Mouse (Mus musculus) urinary bladder, postnatal 10 days (tissue): ENCODE measurements around the gene Pkhd1.

Source experiments
- DNase-seq: peaks from one replicate; pipeline ENCODE4 v3.0.0; 2022; ENCODE audit warnings: low spot score

Gene Pkhd1

DNA sequence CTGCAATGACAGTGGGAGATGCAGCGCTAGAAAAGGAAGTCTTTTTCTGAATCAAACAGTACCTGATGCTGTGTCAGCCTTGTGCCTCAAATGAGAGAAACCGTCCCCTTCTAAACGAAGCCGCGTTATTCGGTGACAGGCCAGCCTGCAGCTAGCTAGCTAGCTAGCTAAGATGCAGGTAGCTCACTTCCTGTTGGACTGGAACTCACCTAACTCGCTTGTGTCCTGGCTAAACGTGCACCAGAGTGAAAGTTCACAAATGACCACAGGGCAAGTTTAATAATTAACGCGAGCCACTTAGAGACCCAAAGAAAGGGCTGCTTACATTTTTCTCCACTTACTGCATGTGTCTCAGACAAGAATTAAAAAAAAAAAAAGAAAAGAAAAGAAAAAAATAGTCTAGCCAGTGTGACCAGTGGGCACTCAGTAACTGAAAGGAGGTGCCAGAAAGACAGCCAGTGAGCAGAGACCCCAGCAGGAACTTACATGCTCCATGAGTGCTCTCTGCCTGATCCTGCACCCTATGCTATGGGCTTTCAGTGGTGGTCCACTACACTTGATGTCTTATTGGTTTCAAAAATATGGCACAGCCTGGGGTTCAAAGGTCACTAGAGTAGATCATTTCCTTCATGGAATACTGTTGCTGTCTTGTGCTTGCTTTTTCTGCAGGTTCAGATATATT, at the start of gene Pkhd1:
Pkhd1 (minus strand) TSS at position 216 of the 682 bp plus-strand sequence.
- DNase-seq, result no peak

DNA sequence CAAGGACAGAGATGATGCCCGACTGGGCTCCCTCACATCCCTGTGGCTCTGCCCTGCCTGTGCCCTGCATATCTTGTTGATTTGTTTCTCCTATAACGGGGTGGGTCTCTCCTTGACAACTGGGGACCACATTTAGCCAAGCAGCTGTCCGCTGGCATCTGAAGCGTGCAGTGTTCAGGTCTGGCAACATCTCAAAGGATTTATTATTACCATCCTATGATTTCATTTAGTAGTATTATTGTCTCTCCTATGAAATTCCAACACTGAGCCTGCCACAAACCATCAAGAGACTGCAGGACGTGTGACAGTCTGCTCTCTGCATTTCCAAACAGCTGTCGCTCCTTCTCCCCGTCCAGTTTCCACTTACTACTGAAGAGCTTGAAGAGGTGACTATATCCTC, 49.7 kb upstream of the Pkhd1 start:
- DNase-seq, result no peak

GRCm38 (mm10) chr1:20666233-20666632, 48.4 kb upstream of the Pkhd1 start:
- no peak for DNase-seq

DNA sequence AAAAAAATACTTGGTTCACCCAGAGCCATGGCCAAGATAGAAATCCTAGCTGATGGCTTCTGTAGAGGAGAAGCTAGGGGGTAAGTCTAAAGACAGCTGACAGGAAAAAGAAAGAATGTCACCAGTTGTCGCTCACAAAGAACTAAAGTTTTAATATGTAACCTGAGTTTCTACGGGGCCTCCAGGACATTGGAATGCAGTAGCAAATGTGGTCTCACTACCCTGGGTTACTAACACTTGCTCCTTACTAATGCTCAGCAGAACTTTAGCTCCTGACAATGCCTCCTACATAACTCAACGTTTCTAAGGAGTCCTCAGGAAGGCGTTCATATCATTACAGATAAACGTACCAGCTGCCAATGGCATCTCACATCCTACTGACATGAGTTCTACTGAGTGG, 37.2 kb upstream of the Pkhd1 start:
- DNase-seq, result no peak

- no peak for DNase-seq
These were observed 35.9 kb upstream of the Pkhd1 start for GRCm38 (mm10) chr1:20653513-20654506.

GRCm38 (mm10) chr1:20634856-20635255, 17.0 kb upstream of the Pkhd1 start:
- DNase-seq, result no peak

- DNase-seq, result no peak
These were observed 15.5 kb upstream of the Pkhd1 start for GRCm38 (mm10) chr1:20633276-20633869.

DNA sequence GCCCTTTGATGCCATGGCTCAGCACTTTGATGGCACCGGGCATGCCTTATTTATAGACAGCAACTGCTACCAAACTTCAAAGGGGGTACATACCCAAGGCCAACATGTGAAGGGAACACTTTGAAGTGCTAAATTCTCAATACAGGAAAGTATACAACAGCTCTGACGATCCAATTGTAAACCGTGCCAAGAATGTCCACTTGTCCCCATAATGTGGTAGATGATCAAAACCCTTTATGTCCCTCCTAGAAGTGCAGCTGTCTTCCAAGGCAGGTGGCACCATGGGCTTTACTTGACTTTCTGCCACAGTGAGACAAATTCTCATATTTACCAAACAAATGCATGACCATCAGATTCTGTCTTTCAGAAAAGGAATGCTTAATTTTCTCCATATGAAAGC, 6.7 kb upstream of the Pkhd1 start:
- no peak for DNase-seq

DNA sequence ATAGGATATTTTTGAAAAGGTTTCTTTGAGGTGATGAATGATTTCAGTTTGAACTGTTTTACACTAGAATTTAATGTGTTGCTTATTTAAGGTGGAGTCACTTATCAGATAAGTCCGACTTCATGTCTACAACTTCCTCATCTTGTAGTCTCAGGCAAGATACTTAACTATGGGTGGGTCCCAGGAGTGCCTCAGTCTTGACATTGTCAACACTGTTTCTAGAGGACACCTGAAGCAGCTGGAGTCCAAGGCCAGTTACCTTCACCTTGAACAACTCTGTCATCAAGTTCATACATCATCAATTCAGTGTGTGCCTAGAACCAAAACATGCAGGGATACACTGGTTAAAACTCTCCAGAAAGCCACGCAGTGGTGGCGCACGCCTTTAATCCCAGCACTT, 5.5 kb upstream of the Pkhd1 start:
- no peak for DNase-seq

- DNase-seq, result no peak
These were observed 2.7 kb upstream of the Pkhd1 start for GRCm38 (mm10) chr1:20620611-20621010.

DNA sequence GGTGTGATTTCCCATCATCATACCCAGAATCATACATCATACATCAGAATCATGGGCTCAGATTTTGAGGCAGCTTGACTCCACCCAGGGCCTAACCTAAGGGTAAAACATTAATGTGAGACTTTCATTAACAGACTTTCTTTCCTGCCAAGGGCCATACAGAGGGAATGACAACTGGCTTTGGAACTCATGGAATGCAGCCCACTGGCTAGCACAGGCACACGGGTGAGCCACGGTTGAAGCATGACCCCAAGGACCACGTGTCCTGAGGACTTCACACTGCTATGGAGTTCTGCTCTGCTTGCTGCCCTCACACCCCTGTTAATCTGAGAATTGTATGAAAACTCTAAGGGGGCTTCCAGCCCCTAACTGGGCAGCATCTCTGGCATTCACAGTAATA, 1.5 kb upstream of the Pkhd1 start:
- no peak for DNase-seq

- DNase-seq, result no peak
These were observed 5.2 kb downstream of the Pkhd1 start for GRCm38 (mm10) chr1:20612643-20613042.

DNA sequence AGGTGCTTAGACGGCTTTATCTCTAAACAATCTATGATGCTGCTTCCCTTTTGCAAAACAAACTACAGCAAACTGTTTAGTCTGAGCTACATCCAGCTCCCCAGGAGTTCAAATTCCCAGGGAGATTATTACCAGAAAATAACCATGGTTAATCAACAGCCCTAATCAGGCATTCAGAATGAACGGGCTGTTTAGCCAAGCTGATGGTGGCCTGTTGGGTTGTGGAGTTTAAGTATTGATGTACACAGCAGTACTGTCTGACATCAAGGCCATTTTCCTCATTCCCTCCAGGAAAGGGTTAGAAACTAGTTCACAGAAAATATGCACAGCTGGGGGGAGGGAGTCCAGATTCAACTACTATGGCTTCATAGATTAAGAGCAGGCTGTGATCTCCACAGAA, 12.4 kb downstream of the Pkhd1 start:
- DNase-seq, result no peak

DNA sequence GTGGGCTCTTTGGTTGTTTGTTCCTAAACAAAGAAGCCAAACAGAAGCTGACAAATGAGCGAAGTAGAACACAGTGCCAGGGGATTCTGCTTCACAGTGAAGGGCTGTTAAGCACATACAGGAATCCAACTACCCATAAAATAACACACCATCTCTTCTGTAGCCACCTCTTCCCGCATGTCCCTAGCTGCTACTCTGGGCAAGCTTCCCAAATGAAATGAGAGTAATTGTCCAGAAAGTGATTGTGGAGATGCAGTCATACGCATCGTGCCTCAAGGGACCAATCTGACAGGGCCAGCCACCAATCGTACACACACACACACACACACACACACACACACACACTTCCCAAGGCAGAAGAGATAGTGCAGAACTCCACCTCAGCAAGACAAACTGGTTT, 27.4 kb downstream of the Pkhd1 start:
- DNase-seq, result no peak

DNA sequence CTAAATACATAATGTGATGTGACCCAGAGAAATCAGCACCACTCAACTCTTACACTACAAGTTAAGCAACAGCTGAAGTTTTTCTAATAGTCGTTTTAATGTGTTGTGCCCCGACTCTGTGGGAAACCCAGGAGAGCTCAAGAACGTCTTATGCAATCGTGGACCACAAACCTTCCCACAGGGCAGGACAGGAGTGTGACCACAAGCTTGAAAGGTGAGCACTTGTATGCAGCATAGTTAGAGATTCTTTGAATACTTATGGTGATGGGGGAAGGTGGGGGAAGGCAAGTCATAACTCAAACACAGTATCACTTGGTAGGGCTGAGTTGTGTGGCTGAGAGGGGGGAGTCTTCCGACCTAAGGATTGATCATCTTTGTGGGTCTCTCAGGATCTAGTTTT, 46.4 kb downstream of the Pkhd1 start:
- no peak for DNase-seq

DNA sequence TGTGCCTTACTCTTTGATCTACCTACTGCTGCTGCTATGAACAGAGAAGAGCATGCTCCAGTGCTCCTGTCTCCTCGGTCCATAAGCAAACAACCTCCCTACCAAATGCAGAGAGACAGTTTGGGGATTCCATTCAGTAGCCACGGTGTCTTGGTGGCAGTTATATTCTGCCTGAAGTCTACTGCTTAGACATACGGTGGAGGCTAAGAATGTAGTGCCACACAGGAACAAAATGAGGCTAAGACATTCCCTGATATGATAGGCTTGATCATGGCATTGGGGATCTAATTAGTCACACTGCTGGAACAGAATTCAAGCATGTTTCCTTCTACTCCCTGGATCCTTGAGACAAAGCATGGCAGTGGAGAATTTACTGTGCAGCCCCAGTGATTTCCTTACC, 48.4 kb downstream of the Pkhd1 start:
- DNase-seq, result no peak

DNA sequence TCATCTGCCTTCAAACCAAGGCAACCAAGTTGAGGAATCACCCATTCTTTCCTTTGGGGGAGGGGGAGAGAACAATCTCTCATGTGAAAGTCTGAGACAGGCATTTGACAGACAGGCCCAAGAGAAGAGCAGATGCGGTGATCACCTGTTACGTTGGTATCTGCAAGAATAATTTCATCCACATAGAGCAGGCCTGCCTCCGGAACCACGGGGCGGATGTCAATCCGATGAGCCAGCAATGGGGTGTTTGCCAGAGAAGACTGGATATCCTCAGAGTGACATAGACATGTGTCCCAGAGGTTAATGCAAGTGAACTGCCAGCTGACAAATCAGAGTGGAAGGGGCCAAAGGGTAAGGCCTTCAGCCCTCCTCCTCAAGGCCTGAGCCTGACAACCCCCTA, 59.4 kb downstream of the Pkhd1 start:
- no peak for DNase-seq

- no peak for DNase-seq
These were observed 63.5 kb downstream of the Pkhd1 start for GRCm38 (mm10) chr1:20554398-20554797.

DNA sequence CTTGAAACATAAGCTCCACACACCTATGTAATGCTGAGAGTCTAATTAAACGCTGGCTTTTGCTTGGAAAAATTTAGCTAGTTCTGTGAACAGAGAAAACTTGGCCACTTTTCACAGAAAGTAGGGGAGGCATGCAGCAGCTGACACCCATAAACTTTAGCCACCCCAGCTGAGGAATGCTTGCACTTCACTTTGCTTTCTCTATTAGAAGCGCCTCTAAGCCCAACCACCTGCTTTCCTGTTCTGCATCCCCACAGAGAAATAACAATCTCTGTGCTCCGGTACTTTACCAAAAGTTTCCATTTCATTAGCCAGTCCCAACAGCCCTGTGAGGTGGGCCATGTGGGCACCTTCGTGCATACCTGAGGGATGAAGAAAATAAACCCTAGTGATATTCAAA, 66.5 kb downstream of the Pkhd1 start:
- DNase-seq, result no peak

- no peak for DNase-seq
These were observed 73.3 kb downstream of the Pkhd1 start for GRCm38 (mm10) chr1:20544526-20544925.

DNA sequence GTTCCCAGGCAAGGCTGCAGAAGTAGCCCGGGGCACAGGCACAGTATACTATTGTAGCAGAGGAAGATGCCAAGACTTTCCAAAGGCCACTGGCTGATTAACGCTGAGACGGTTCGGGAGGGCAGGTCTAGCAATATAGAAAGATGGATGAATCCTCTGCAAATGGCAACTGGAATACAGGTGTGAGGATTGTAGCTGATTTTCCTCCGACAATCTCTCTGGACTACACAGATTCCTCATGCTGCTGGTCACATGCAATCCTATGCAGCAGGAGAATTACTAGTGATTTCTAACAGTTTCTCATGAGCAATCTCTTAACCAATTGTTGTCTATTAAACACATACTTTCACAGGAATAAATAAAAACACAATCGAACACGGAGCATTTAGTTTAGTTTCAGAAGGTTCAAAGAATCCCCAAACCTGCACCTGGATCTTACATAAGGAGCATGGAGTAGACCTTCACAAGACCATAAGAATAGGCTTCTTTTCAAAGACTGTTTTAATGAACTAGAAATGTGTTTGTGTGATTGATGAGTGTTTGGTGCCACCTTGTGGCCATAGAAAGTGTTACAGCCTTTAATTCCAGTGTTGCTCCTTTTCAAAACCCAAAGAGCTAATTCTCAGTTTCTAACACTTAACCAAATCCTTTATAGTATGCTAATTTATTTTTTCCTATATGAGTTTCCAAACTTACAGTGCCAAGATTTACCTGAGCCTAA, 104.3 kb downstream of the Pkhd1 start:
- DNase-seq, result no peak

- DNase-seq, result no peak
These were observed 118.9 kb downstream of the Pkhd1 start for GRCm38 (mm10) chr1:20498965-20499364.
